Mouse (Mus musculus): ENCODE measurements around the gene Adora1. TPM values are rescaled to one million over a fixed set of nuclear protein-coding genes. Genes with fewer than 3 reads are reported as not detected.
A peak's percentile ranks its signal among the peaks of the same experiment; 100 is the strongest.

Adora1 gene
- polyA plus RNA-seq, 1 experiment, result 1.2 TPM

DNA sequence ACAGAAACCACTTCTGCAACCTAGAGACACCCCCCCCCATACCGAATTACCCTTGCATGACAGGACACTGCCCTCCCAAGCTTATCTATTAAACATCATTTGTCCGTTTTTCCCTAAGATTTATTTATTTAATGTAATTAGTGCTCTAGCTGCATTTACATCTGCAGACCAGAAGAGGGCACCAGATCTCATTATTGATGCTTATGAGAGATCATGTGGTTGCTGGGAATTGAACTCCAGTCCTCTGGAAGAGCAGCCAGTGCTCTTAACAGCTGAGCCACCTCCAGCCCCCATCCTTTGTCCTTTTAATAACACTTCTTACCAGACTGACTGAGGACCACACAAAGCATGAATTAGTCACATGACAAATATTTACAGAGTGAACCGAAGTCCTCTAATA lies 80.6 kb downstream of the Adora1 start:
- 44% methylated on average over 3 of the region's 3 CpGs for WGBS
- H3K4me1 ChIP-seq (ENCODE audit: control insufficient read depth, insufficient read depth, insufficient read length, low read length), result no peaks in the 10 kb centered on the region
- H3K27ac ChIP-seq (ENCODE audit: insufficient read depth, low read depth, low read length), result no peak overlapping the region
- TF ChIP-seq POLR2A (IDR thresholded peaks at IDR 0.05; ENCODE audit: low read depth, low read length), result no peak
- peak; percentile 33; the same call in 1 of the 2 replicates for TF ChIP-seq CTCF (IDR thresholded peaks at IDR 0.05; ENCODE audit: extremely low read depth, insufficient read length, insufficient replicate concordance, low read depth, low read length)
- H3K36me3 ChIP-seq (ENCODE audit: control insufficient read depth, insufficient read depth, low read length), result no peaks in the 10 kb centered on the region
- no peak overlapping the region for H3K4me3 ChIP-seq (ENCODE audit: low read depth, low read length)
- no peaks in the 10 kb centered on the region for H3K27me3 ChIP-seq (ENCODE audit: control insufficient read depth, insufficient read depth, low read length)

DNA sequence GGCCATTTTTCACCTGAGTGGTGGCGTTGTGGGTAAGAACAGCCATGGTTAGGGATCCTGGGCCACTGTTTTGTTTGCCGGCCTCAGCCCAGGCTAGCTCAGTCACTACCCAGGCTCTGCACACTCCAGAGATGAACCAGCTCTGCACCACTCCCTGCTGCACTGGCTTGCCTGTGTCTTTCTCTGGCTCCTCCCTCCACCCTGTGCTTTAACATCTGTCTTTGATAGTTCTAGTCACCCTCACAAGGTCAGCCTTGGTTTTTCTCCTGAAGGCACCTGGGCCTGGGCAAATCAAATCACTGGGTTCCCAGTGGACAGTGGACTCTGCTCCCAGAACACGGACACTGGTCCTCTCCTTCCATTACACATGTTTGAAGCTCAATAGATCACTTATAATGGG lies 81.1 kb downstream of the Adora1 start:
- no peak overlapping the region for H3K27ac ChIP-seq (ENCODE audit: insufficient read depth, low read depth, low read length)
- H3K36me3 ChIP-seq (ENCODE audit: control insufficient read depth, insufficient read depth, low read length), result no peaks in the 10 kb centered on the region
- no peaks in the 10 kb centered on the region for H3K27me3 ChIP-seq (ENCODE audit: control insufficient read depth, insufficient read depth, low read length)
- WGBS, result 76% methylated on average over 3 of the region's 3 CpGs
- no peaks in the 10 kb centered on the region for H3K4me1 ChIP-seq (ENCODE audit: control insufficient read depth, insufficient read depth, insufficient read length, low read length)
- no peak overlapping the region for H3K4me3 ChIP-seq (ENCODE audit: low read depth, low read length)
- TF ChIP-seq POLR2A (IDR thresholded peaks at IDR 0.05; ENCODE audit: low read depth, low read length) (no peak), CTCF (IDR thresholded peaks at IDR 0.05; ENCODE audit: extremely low read depth, insufficient read length, insufficient replicate concordance, low read depth, low read length) (no peak)

- no peak overlapping the region for H3K27ac ChIP-seq (ENCODE audit: insufficient read depth, low read depth, low read length)
- no peaks in the 10 kb centered on the region for H3K27me3 ChIP-seq (ENCODE audit: control insufficient read depth, insufficient read depth, low read length)
- no peak for TF ChIP-seq CTCF (IDR thresholded peaks at IDR 0.05; ENCODE audit: extremely low read depth, insufficient read length, insufficient replicate concordance, low read depth, low read length)
- no peak for TF ChIP-seq POLR2A (IDR thresholded peaks at IDR 0.05; ENCODE audit: low read depth, low read length)
- WGBS, result 70% methylated on average over 21 of the region's 21 CpGs
- no peaks in the 10 kb centered on the region for H3K36me3 ChIP-seq (ENCODE audit: control insufficient read depth, insufficient read depth, low read length)
- H3K4me1 ChIP-seq (ENCODE audit: control insufficient read depth, insufficient read depth, insufficient read length, low read length), result no peaks in the 10 kb centered on the region
- H3K4me3 ChIP-seq (ENCODE audit: low read depth, low read length), result no peak overlapping the region
Measured at GRCm38 (mm10) chr1:134152626-134153590, 82.3 kb downstream of the Adora1 start.

DNA sequence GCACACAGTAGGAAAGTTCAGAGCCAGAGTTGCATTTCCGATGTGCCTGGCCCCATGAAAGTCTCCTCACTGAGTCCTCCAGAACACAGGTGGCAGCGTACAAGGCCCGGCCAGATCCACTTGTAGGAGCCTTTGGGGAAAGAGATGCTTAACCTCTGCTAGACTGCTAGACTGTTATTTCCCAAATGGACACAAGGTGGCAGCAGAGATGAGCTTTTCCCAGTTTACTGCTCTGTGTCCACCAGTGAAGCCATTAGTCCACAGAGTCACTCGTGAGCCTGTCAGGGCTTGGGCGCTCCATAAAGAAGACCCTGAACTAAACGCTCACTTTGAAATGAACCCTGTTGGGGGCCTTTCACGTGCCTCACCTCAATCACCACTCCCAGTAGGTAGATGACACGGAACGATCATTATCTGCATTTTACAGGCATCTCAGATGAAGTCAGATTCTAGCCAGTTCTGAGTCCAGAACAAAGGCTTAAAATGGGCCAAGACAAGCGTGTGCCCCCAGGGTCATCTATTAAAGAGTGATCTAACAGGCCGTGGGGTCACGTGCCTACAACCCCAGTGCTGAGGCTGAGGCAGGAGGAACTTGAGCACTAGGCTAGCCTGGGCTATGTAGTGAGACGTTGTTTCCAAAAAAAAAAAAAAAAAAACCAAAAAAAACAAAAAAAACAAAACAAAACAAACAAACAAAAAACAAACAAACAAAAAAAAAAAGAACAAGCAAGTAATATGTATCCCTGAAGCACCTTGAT lies 83.4 kb downstream of the Adora1 start:
- TF ChIP-seq CTCF (IDR thresholded peaks at IDR 0.05; ENCODE audit: extremely low read depth, insufficient read length, insufficient replicate concordance, low read depth, low read length), result peak; percentile 71; the same call in 1 of the 2 replicates
- TF ChIP-seq POLR2A (IDR thresholded peaks at IDR 0.05; ENCODE audit: low read depth, low read length), result no peak
- Histone ChIP-seq H3K4me1 (ENCODE audit: control insufficient read depth, insufficient read depth, insufficient read length, low read length) (no peaks in the 10 kb centered on the region), H3K36me3 (ENCODE audit: control insufficient read depth, insufficient read depth, low read length) (no peaks in the 10 kb centered on the region), H3K4me3 (ENCODE audit: low read depth, low read length) (no peak overlapping the region), H3K27me3 (ENCODE audit: control insufficient read depth, insufficient read depth, low read length) (no peaks in the 10 kb centered on the region), H3K27ac (ENCODE audit: insufficient read depth, low read depth, low read length) (no peak overlapping the region)
- 23% methylated on average over 13 of the region's 13 CpGs for WGBS

DNA sequence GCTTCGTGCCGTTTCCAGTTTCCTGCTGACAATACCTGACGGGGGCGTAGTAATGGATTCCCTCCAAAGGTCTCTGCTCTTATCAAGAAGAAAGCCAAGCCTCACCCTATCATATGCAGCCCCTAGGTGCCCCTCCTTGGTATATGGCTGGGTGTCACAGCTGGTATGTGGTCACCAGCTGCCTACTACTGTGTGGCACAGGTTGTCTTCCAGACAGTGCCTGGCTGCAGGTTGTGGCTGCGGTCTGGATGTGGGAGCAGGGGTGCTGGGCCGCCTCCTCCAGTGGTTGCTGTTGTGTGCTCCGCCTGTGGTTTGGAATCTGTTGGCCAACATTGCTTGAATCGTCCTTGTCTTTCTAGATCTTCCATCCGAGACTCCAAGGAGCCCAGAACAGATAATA lies 84.5 kb downstream of the Adora1 start:
- Histone ChIP-seq H3K4me3 (ENCODE audit: low read depth, low read length) (no peak overlapping the region), H3K36me3 (ENCODE audit: control insufficient read depth, insufficient read depth, low read length) (no peaks in the 10 kb centered on the region), H3K27ac (ENCODE audit: insufficient read depth, low read depth, low read length) (no peak overlapping the region), H3K4me1 (ENCODE audit: control insufficient read depth, insufficient read depth, insufficient read length, low read length) (no peaks in the 10 kb centered on the region), H3K27me3 (ENCODE audit: control insufficient read depth, insufficient read depth, low read length) (no peaks in the 10 kb centered on the region)
- TF ChIP-seq POLR2A (IDR thresholded peaks at IDR 0.05; ENCODE audit: low read depth, low read length) (no peak), CTCF (IDR thresholded peaks at IDR 0.05; ENCODE audit: extremely low read depth, insufficient read length, insufficient replicate concordance, low read depth, low read length) (no peak)
- WGBS, result 61% methylated on average over 9 of the region's 9 CpGs

- 65% methylated on average over 8 of the region's 8 CpGs for WGBS
- no peaks in the 10 kb centered on the region for H3K36me3 ChIP-seq (ENCODE audit: control insufficient read depth, insufficient read depth, low read length)
- H3K27ac ChIP-seq (ENCODE audit: insufficient read depth, low read depth, low read length), result no peak overlapping the region
- no peaks in the 10 kb centered on the region for H3K27me3 ChIP-seq (ENCODE audit: control insufficient read depth, insufficient read depth, low read length)
- no peak overlapping the region for H3K4me3 ChIP-seq (ENCODE audit: low read depth, low read length)
- TF ChIP-seq POLR2A (IDR thresholded peaks at IDR 0.05; ENCODE audit: low read depth, low read length), result no peak
- no peak for TF ChIP-seq CTCF (IDR thresholded peaks at IDR 0.05; ENCODE audit: extremely low read depth, insufficient read length, insufficient replicate concordance, low read depth, low read length)
- H3K4me1 ChIP-seq (ENCODE audit: control insufficient read depth, insufficient read depth, insufficient read length, low read length), result no peaks in the 10 kb centered on the region
Measured at GRCm38 (mm10) chr1:134150076-134150475, 85.2 kb downstream of the Adora1 start.

Other genes with a start within 250 kb of the Adora1 start
- gene Fmod, start 198.2 kb downstream of the Adora1 start, polyA plus RNA-seq (2012; rRNA removed), result 0.48 and 0.86 TPM in 2 replicates
- 18.0 and 73.7 TPM in 2 replicates for gene Btg2, start 156.3 kb downstream of the Adora1 start, polyA plus RNA-seq (2012; rRNA removed)
- 1.6 TPM in 1 of 2 replicates, not detected in the other for gene Chit1, start 124.2 kb downstream of the Adora1 start, polyA plus RNA-seq (2012; rRNA removed)
- 0.46 and 0.88 TPM in 2 replicates for gene Chil1, start 53.3 kb downstream of the Adora1 start, polyA plus RNA-seq (2012; rRNA removed)
- 0.05 and 0.08 TPM in 2 replicates for gene Mybph, start 42.0 kb downstream of the Adora1 start, polyA plus RNA-seq (2012; rRNA removed)
- not detected in 2 replicates for gene Myog, start 54.6 kb upstream of the Adora1 start, polyA plus RNA-seq (2012; rRNA removed)
- 5.9 and 8.9 TPM in 2 replicates for gene Ppfia4, start 97.5 kb upstream of the Adora1 start, polyA plus RNA-seq (2012; rRNA removed)
- 82.6 and 133 TPM in 2 replicates for gene Tmem183a, start 126.5 kb upstream of the Adora1 start, polyA plus RNA-seq (2012; rRNA removed)
- gene 4933406M09Rik, start 150.5 kb upstream of the Adora1 start, polyA plus RNA-seq (2012; rRNA removed), result not detected in 2 replicates
- 11.8 and 17.8 TPM in 2 replicates for gene Cyb5r1, start 170.1 kb upstream of the Adora1 start, polyA plus RNA-seq (2012; rRNA removed)
- gene Adipor1, start 179.9 kb upstream of the Adora1 start, polyA plus RNA-seq (2012; rRNA removed), result 59.6 and 97.7 TPM in 2 replicates
- 1.2 and 2.3 TPM in 2 replicates for gene Klhl12, start 220.1 kb upstream of the Adora1 start, polyA plus RNA-seq (2012; rRNA removed)

Measured in small intestine, adult 2 months (tissue).